Mouse (Mus musculus): Measurements from ENCODE around the gene Ssbp4. TPM values are rescaled to one million over a fixed set of nuclear protein-coding genes. Genes with fewer than 3 reads are reported as not detected.

Gene Ssbp4
- 80.1 and 80.6 TPM in 2 replicates for polyA plus RNA-seq (2015; fragmentation: Nextera tagmentation; extraction: Ambion mirVana)

GRCm38 (mm10) chr8:70608749-70609367, at the start of gene Ssbp4:
TSS of gene Ssbp4 (minus strand) at chr8:70608872.

GRCm38 (mm10) chr8:70632346-70632892, 23.7 kb upstream of the Ssbp4 start, which contains the start of gene Gdf15:
TSS of gene Gdf15 (minus strand) at chr8:70632456.

DNA sequence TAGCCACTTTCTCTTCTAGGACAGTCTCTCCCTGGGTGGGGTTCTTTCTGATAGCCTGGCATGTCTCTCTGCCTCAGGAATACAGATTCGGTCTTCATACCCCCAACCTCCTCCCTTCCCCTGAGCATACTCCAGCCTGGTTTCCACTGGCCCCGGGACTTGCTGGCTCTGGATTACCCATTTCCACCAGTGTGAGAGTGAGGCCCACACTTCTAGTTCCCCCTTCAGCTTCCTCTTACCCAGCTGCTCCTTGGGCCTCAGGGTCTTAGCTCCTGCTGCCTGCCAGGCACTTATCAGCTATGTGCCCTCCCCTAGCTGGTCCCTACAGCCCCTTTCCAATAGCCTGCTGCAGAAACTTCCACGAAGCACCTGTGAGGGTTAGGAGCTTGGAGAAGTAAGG, 7.2 kb upstream of the Ssbp4 start, which contains the start of gene Lrrc25:
Gene Lrrc25, plus strand, starts transcription at position 262 of the 400 bp plus-strand sequence.

DNA sequence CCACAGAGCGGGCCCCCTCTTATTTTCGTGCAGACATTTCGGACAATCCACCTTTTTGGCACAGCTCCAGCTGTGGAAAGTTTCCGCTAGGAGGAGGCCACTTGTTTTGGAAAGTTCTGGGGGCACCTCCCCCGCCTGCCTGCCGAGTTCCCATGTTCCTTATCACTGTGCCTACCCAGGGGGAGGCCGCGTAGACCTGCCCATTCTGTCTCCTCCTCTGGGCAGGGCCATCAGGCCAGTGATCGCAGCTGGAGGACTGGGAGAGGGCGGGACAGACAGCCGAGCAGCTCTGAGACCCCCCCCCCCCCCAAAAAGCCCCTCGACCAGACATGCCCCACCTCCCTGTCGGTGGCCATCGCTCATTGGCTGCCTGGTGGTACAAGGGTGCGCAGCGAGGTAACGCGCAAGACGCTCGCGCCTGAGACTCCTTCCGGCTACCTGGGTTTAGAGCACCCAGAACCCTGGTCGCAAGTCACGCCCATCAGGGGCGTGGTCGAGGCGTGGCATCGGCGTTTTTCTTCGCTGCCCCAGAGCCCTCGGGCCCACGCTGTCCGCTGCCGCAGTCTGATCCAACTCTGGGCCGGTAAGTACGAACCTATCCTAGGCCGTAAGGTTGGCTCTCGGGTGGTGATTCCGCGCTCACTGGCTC, 14.6 kb downstream of the Ssbp4 start, which contains the start of gene Isyna1:
Gene Isyna1, plus strand, starts transcription at position 413 of the 649 bp plus-strand sequence.

Other genes starting within 250 kb of the Ssbp4 start
- 0.28 and 0.38 TPM in 2 replicates for gene Comp, start 235.3 kb downstream of the Ssbp4 start, polyA plus RNA-seq (2015; fragmentation: Nextera tagmentation; extraction: Ambion mirVana)
- gene Crtc1, start 169.3 kb downstream of the Ssbp4 start, polyA plus RNA-seq (2015; fragmentation: Nextera tagmentation; extraction: Ambion mirVana) = 4.9 and 5.2 TPM in 2 replicates
- gene Klhl26, start 131.9 kb downstream of the Ssbp4 start, polyA plus RNA-seq (2015; fragmentation: Nextera tagmentation; extraction: Ambion mirVana) = 6.0 and 7.3 TPM in 2 replicates
- gene Tmem59l, start 121.5 kb downstream of the Ssbp4 start, polyA plus RNA-seq (2015; fragmentation: Nextera tagmentation; extraction: Ambion mirVana) = not detected in 2 replicates
- gene Crlf1, start 115.7 kb downstream of the Ssbp4 start, polyA plus RNA-seq (2015; fragmentation: Nextera tagmentation; extraction: Ambion mirVana) = 2.3 and 2.4 TPM in 2 replicates
- gene Rex1bd, start 102.1 kb downstream of the Ssbp4 start, polyA plus RNA-seq (2015; fragmentation: Nextera tagmentation; extraction: Ambion mirVana) = 90.9 and 97.6 TPM in 2 replicates
- gene Uba52, start 98.1 kb downstream of the Ssbp4 start, polyA plus RNA-seq (2015; fragmentation: Nextera tagmentation; extraction: Ambion mirVana) = 940 and 995 TPM in 2 replicates
- 177 and 190 TPM in 2 replicates for gene Fkbp8, start 81.1 kb downstream of the Ssbp4 start, polyA plus RNA-seq (2015; fragmentation: Nextera tagmentation; extraction: Ambion mirVana)
- gene Kxd1, start 80.9 kb downstream of the Ssbp4 start, polyA plus RNA-seq (2015; fragmentation: Nextera tagmentation; extraction: Ambion mirVana) = 46.7 and 49.2 TPM in 2 replicates
- 9.3 and 10.1 TPM in 2 replicates for gene Ell, start 69.4 kb downstream of the Ssbp4 start, polyA plus RNA-seq (2015; fragmentation: Nextera tagmentation; extraction: Ambion mirVana)
- 50.4 and 57.8 TPM in 2 replicates for gene Isyna1, start 14.5 kb downstream of the Ssbp4 start, polyA plus RNA-seq (2015; fragmentation: Nextera tagmentation; extraction: Ambion mirVana)
- 10.7 and 14.6 TPM in 2 replicates for gene Lrrc25, start 7.3 kb upstream of the Ssbp4 start, polyA plus RNA-seq (2015; fragmentation: Nextera tagmentation; extraction: Ambion mirVana)
- 0.79 and 0.93 TPM in 2 replicates for gene Gdf15, start 23.6 kb upstream of the Ssbp4 start, polyA plus RNA-seq (2015; fragmentation: Nextera tagmentation; extraction: Ambion mirVana)
- gene Pgpep1, start 51.5 kb upstream of the Ssbp4 start, polyA plus RNA-seq (2015; fragmentation: Nextera tagmentation; extraction: Ambion mirVana) = 13.5 and 15.4 TPM in 2 replicates
- 209 and 217 TPM in 2 replicates for gene Lsm4, start 64.4 kb upstream of the Ssbp4 start, polyA plus RNA-seq (2015; fragmentation: Nextera tagmentation; extraction: Ambion mirVana)
- gene Jund, start 90.1 kb upstream of the Ssbp4 start, polyA plus RNA-seq (2015; fragmentation: Nextera tagmentation; extraction: Ambion mirVana) = 33.3 and 37.5 TPM in 2 replicates
- not detected in 2 replicates for gene Iqcn, start 94.6 kb upstream of the Ssbp4 start, polyA plus RNA-seq (2015; fragmentation: Nextera tagmentation; extraction: Ambion mirVana)
- 0.16 TPM in 1 of 2 replicates, not detected in the other for gene Gm3336, start 109.7 kb upstream of the Ssbp4 start, polyA plus RNA-seq (2015; fragmentation: Nextera tagmentation; extraction: Ambion mirVana)
- gene Pde4c, start 114.8 kb upstream of the Ssbp4 start, polyA plus RNA-seq (2015; fragmentation: Nextera tagmentation; extraction: Ambion mirVana) = 0.16 and 0.24 TPM in 2 replicates
- 4.8 and 5.3 TPM in 2 replicates for gene Rab3a, start 145.8 kb upstream of the Ssbp4 start, polyA plus RNA-seq (2015; fragmentation: Nextera tagmentation; extraction: Ambion mirVana)
- 53.7 and 56.1 TPM in 2 replicates for gene Mpv17l2, start 152.1 kb upstream of the Ssbp4 start, polyA plus RNA-seq (2015; fragmentation: Nextera tagmentation; extraction: Ambion mirVana)
- gene Pik3r2, start 167.8 kb upstream of the Ssbp4 start, polyA plus RNA-seq (2015; fragmentation: Nextera tagmentation; extraction: Ambion mirVana) = 22.8 and 27.4 TPM in 2 replicates
- 12.4 and 14.1 TPM in 2 replicates for gene Mast3, start 196.2 kb upstream of the Ssbp4 start, polyA plus RNA-seq (2015; fragmentation: Nextera tagmentation; extraction: Ambion mirVana)
- 0.60 and 0.93 TPM in 2 replicates for gene Il12rb1, start 199.6 kb upstream of the Ssbp4 start, polyA plus RNA-seq (2015; fragmentation: Nextera tagmentation; extraction: Ambion mirVana)
- gene Arrdc2, start 230.8 kb upstream of the Ssbp4 start, polyA plus RNA-seq (2015; fragmentation: Nextera tagmentation; extraction: Ambion mirVana) = 13.1 and 15.0 TPM in 2 replicates